25 mouse cellular contexts compared by ENCODE assay signal in genomic region chr12:54699394-54699793, GRCm38 (mm10).
"Had no signal": no experiment of that assay in that cellular context is flagged by ENCODE, and none has a peak within 500 bp of the region (broad histone marks: within the 10 kb centered on the region; RNA-seq: fewer than 3 reads in every experiment).

No protein-coding gene starts in this region.

- H3K9ac ChIP-seq: hindbrain, embryonic 13.5 days; hindbrain, embryonic 15.5 days; kidney, embryonic 15.5 days; limb, embryonic 13.5 days; limb, embryonic 15.5 days; liver, embryonic 14.5 days had no signal

- H3K27me3 ChIP-seq: hindbrain, embryonic 13.5 days; hindbrain, embryonic 15.5 days; limb, embryonic 13.5 days; limb, embryonic 15.5 days had no signal

- H3K4me2 ChIP-seq: heart, embryonic 11.5 days; hindbrain, embryonic 13.5 days; hindbrain, embryonic 15.5 days; kidney, embryonic 15.5 days; limb, embryonic 13.5 days; limb, embryonic 15.5 days; liver, embryonic 11.5 days had no signal

- H3K36me3 ChIP-seq: hindbrain, embryonic 13.5 days; hindbrain, embryonic 15.5 days; kidney, embryonic 15.5 days; limb, embryonic 13.5 days; limb, embryonic 15.5 days had no signal

- H3K9me3 ChIP-seq: hindbrain, embryonic 13.5 days; hindbrain, embryonic 15.5 days; kidney, embryonic 15.5 days; limb, embryonic 13.5 days; limb, embryonic 15.5 days had no signal

- DNase-seq: gastrocnemius, adult 2 months; gastrocnemius, postnatal 10 days; gastrocnemius, postnatal 25 days; heart, adult 18-20 months; heart, postnatal 10 days; heart, postnatal 36 days; kidney, adult 11 months; kidney, adult 2 months; kidney, adult 9 months; kidney, postnatal 14 days; kidney, postnatal 36 days; layer of hippocampus, adult 9-11 months; layer of hippocampus, postnatal 36 days; left cerebral cortex, postnatal 4 days had no signal

- ATAC-seq: hindbrain, postnatal 0 days; intestine, embryonic 16.5 days had no signal

- H3K27ac ChIP-seq: gastrocnemius, adult 2 months; hindbrain, embryonic 13.5 days; hindbrain, embryonic 15.5 days; hindbrain, postnatal 0 days; kidney, embryonic 15.5 days; kidney, postnatal 0 days; limb, embryonic 13.5 days; limb, embryonic 15.5 days; liver, embryonic 14.5 days had no signal

- H3K4me3 ChIP-seq: gastrocnemius, adult 2 months; hindbrain, embryonic 13.5 days; hindbrain, embryonic 15.5 days; kidney, embryonic 15.5 days; limb, embryonic 13.5 days; limb, embryonic 15.5 days had no signal
